Mouse (Mus musculus) hindbrain, embryonic 16.5 days (tissue): ENCODE data around the gene Bpifb3. TPM values are rescaled to one million over a fixed set of nuclear protein-coding genes. Genes with fewer than 3 reads are reported as not detected.

Experiments used
- ATAC-seq: fragments of 200-750 bp; cut with Nextera tagmentation; 2 replicates; pipeline ENCODE4 v1.8.0; 2017; ENCODE audit warnings: moderate TSS enrichment, moderate library complexity
- H3K27ac ChIP-seq: fragments of 300-500 bp; sonication (generic); 2 replicates; pipeline ENCODE4 v1.5.1; 2014; ENCODE audit warnings: low read depth, mild to moderate bottlenecking, control low read depth, low read length, moderate library complexity
- H3K27me3 ChIP-seq: fragments of 300-500 bp; sonication (generic); replicated peaks from 2 replicates; pipeline ENCODE4 v1.6.1; 2014; ENCODE audit warnings: low read length; ENCODE audit not compliant: control insufficient read depth, insufficient read depth
- H3K36me3 ChIP-seq: fragments of 300-500 bp; sonication (generic); 2 replicates; pipeline ENCODE4 v1.6.1; 2014; ENCODE audit warnings: mild to moderate bottlenecking, low read length, moderate library complexity, mixed read lengths; ENCODE audit not compliant: control insufficient read depth, insufficient read depth
- H3K4me1 ChIP-seq: fragments of 300-500 bp; sonication (generic); 2 replicates; pipeline ENCODE4 v1.6.1; 2014; ENCODE audit warnings: low read depth, low read length; ENCODE audit not compliant: control insufficient read depth, insufficient read depth
- H3K4me2 ChIP-seq: fragments of 300-500 bp; sonication (generic); 2 replicates; pipeline ENCODE4 v1.6.1; 2014; ENCODE audit warnings: mild to moderate bottlenecking, low read length, control low read depth, moderate library complexity
- H3K4me3 ChIP-seq: fragments of 300-500 bp; sonication (generic); 2 replicates; pipeline ENCODE4 v1.5.1; 2014; ENCODE audit warnings: mild to moderate bottlenecking, low read length, control low read depth, moderate library complexity
- H3K9ac ChIP-seq: fragments of 300-500 bp; sonication (generic); 2 replicates; pipeline ENCODE4 v1.6.1; 2014; ENCODE audit warnings: low read depth, mild to moderate bottlenecking, control low read depth, low read length, moderate library complexity
- H3K9me3 ChIP-seq: fragments of 300-500 bp; sonication (generic); 2 replicates; pipeline ENCODE4 v1.6.1; 2014; ENCODE audit warnings: mild to moderate bottlenecking, low read length, moderate library complexity; ENCODE audit not compliant: control insufficient read depth
- whole genome bisulfite sequencing: fragments of 180-500 bp; shearing (Covaris S2); extraction: QIAGEN DNeasy Blood & Tissue Kit; methylation state at CpG from one replicate; pipeline ENCODE4 v1.1.7; 2014; 5-methylcytosine and 5-hydroxymethylcytosine counted together
- polyA plus RNA-seq: library from polyadenylated mRNA; unstranded; fragments of >200 nt; fragmentation: Nextera tagmentation; extraction: Ambion mirVana; gene quantifications from 2 replicates; pipeline ENCODE4 v1.2.1, GENCODE M21; 2015

Gene Bpifb3
- 0.09 TPM in 1 of 2 replicates, not detected in the other for polyA plus RNA-seq

- Histone ChIP-seq H3K27ac (no peak within 1 kb of the TSS), H3K4me3 (no peak within 1 kb of the TSS)
- 59% methylated on average over 8 of the region's 8 CpGs for WGBS
Measured at GRCm38 (mm10) chr2:153917930-153918329, at the start of gene Bpifb3. TSS of gene Bpifb3 (plus strand) at chr2:153918230.

GRCm38 (mm10) chr2:153870984-153871383 is 47.0 kb upstream of the Bpifb3 start, which contains the start of gene Sun5:
TSS of gene Sun5 (minus strand) at chr2:153871084.
- no peaks in the 10 kb centered on the region for H3K9me3 ChIP-seq
- H3K36me3 ChIP-seq, result no peaks in the 10 kb centered on the region
- H3K4me1 ChIP-seq, result no peaks in the 10 kb centered on the region
- H3K27ac ChIP-seq, result no peak within 1 kb of the TSS
- H3K4me3 ChIP-seq, result no peak within 1 kb of the TSS
- H3K9ac ChIP-seq, result no peak within 1 kb of the TSS
- no peak within 1 kb of the TSS for H3K4me2 ChIP-seq
- 85% methylated on average over 4 of the region's 4 CpGs for WGBS
- H3K27me3 ChIP-seq, result no peaks in the 10 kb centered on the region
- no peak for ATAC-seq

More at GRCm38 (mm10) chr2:153917930-153918329, at the start of gene Bpifb3:
- Histone ChIP-seq H3K27me3 (no peaks in the 10 kb centered on the region), H3K36me3 (no peaks in the 10 kb centered on the region), H3K9ac (no peak within 1 kb of the TSS), H3K9me3 (no peaks in the 10 kb centered on the region), H3K4me2 (no peak within 1 kb of the TSS), H3K4me1 (no peaks in the 10 kb centered on the region)
- ATAC-seq, result no peak

DNA sequence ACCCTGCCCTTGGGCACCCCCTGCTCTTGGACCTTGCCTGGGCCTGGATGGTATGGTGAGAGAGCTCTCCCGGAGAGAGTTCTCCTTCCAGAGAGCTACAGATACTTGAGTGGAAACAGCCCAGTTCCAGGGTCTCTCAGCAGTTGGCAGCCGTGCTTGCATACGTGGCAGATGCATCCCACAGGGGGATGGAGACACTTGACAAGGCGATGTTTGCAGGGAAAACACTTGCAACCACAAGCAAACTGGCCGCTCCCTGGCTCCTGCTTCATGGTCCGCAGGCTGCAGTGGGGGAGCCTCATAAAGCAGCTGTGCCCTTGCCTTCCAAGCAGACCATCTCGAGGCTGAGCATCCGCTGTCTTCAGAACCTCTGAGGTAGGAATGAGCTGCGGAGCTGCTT is 43.3 kb upstream of the Bpifb3 start, which contains the start of gene Bpifb2:
Gene Bpifb2, plus strand, starts transcription at position 301 of the 400 bp plus-strand sequence.
- Histone ChIP-seq H3K9me3 (no peaks in the 10 kb centered on the region), H3K4me1 (no peaks in the 10 kb centered on the region), H3K27me3 (no peaks in the 10 kb centered on the region), H3K9ac (no peak within 1 kb of the TSS), H3K27ac (no peak within 1 kb of the TSS), H3K4me2 (no peak within 1 kb of the TSS), H3K36me3 (no peaks in the 10 kb centered on the region), H3K4me3 (no peak within 1 kb of the TSS)
- ATAC-seq, result no peak
- WGBS, result 64% methylated on average over 9 of the region's 9 CpGs

GRCm38 (mm10) chr2:153899111-153899510 is 18.9 kb upstream of the Bpifb3 start:
- H3K27me3 ChIP-seq, result no peaks in the 10 kb centered on the region
- WGBS, result 72% methylated on average over 5 of the region's 5 CpGs
- ATAC-seq, result no peak

GRCm38 (mm10) chr2:153900088-153900487 is 17.9 kb upstream of the Bpifb3 start, which contains the start of gene Bpifb6:
TSS of gene Bpifb6 (plus strand) at chr2:153900388.
- no peaks in the 10 kb centered on the region for H3K27me3 ChIP-seq
- no peak within 1 kb of the TSS for H3K4me3 ChIP-seq
- WGBS, result 71% methylated on average over 4 of the region's 4 CpGs
- H3K9ac ChIP-seq, result no peak within 1 kb of the TSS
- no peaks in the 10 kb centered on the region for H3K36me3 ChIP-seq
- H3K4me2 ChIP-seq, result no peak within 1 kb of the TSS
- H3K27ac ChIP-seq, result no peak within 1 kb of the TSS
- ATAC-seq, result no peak
- H3K9me3 ChIP-seq, result no peaks in the 10 kb centered on the region
- no peaks in the 10 kb centered on the region for H3K4me1 ChIP-seq

More at GRCm38 (mm10) chr2:153899111-153899510, 18.9 kb upstream of the Bpifb3 start:
- Histone ChIP-seq H3K4me3 (no peak overlapping the region), H3K4me1 (no peaks in the 10 kb centered on the region), H3K9ac (no peak overlapping the region), H3K9me3 (no peaks in the 10 kb centered on the region), H3K27ac (no peak overlapping the region), H3K4me2 (no peak overlapping the region), H3K36me3 (no peaks in the 10 kb centered on the region)

GRCm38 (mm10) chr2:153902726-153903125 is 15.3 kb upstream of the Bpifb3 start:
- Histone ChIP-seq H3K27me3 (no peaks in the 10 kb centered on the region), H3K4me1 (no peaks in the 10 kb centered on the region), H3K4me2 (no peak overlapping the region), H3K9me3 (no peaks in the 10 kb centered on the region), H3K4me3 (no peak overlapping the region), H3K9ac (no peak overlapping the region), H3K27ac (no peak overlapping the region), H3K36me3 (no peaks in the 10 kb centered on the region)
- no peak for ATAC-seq
- 70% methylated on average over 6 of the region's 6 CpGs for WGBS

DNA sequence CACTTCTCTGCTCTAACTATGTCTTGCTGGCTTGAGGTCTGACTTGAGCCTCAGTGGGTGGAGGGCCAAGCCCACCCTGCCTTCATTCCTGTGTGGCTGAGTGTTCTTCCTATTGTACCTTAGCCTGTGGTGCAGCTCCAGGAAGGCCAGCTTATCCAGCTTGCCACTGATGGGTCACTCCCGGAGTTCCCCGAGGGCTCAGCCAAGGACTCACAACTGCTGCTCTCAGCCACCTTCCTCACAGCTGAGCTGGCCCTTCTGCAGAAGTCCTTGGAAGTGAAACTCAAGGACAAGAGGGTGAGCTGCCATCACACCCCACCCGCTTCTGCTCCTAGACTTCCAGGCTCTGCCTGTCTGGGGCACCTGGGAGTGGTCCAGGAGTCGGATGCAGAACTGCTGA is 11.4 kb upstream of the Bpifb3 start:
- Histone ChIP-seq H3K4me1 (no peaks in the 10 kb centered on the region), H3K36me3 (no peaks in the 10 kb centered on the region), H3K27me3 (no peaks in the 10 kb centered on the region), H3K9ac (no peak overlapping the region), H3K9me3 (no peaks in the 10 kb centered on the region), H3K4me2 (no peak overlapping the region), H3K4me3 (no peak overlapping the region), H3K27ac (no peak overlapping the region)
- 92% methylated on average over 4 of the region's 4 CpGs for WGBS
- ATAC-seq, result no peak

DNA sequence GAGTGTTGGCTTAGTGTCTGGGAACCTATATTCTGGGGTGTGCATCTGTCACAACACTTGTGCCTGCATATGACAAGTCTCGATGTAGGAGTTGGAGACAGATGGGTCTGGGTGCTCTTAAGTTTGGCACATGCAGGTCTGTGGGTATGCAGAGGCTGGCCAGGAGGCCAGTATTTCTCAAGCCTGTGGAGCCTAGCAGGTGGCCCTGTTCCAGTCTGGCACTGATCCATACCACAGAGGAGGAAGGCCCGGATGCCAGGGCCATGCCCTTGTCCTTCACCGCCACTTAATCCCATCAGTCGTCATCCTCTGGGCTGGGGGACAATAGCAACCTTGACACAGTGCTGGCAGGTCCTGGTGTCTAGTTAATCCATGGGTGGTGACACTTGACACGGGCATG is 3.9 kb upstream of the Bpifb3 start:
- no peak overlapping the region for H3K4me2 ChIP-seq
- no peaks in the 10 kb centered on the region for H3K27me3 ChIP-seq
- no peak overlapping the region for H3K27ac ChIP-seq
- no peaks in the 10 kb centered on the region for H3K36me3 ChIP-seq
- H3K9ac ChIP-seq, result no peak overlapping the region
- no peaks in the 10 kb centered on the region for H3K4me1 ChIP-seq
- 61% methylated on average over 5 of the region's 5 CpGs for WGBS
- no peak for ATAC-seq
- no peaks in the 10 kb centered on the region for H3K9me3 ChIP-seq
- H3K4me3 ChIP-seq, result no peak overlapping the region

DNA sequence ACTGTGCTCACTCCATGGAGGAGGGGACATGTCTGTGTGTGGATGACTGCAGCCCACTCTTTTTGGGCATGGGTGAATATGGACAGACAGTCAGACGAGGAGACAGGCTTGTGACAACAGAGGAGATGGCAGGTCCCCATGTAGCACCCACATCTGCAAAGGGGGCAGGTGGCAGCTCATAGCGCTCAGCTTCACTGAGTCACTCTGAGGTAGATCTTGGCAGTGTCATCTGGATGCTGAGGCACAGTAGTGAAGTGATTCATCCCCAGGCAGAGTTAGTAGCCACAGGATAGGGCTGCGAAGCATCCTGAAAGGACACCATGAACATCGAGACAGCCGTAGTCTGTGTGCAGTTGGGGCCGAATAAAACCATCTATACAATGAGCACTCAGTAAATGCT is 3.2 kb downstream of the Bpifb3 start:
- no peaks in the 10 kb centered on the region for H3K27me3 ChIP-seq
- no peak overlapping the region for H3K4me3 ChIP-seq
- 89% methylated on average over 6 of the region's 6 CpGs for WGBS
- no peak for ATAC-seq
- no peaks in the 10 kb centered on the region for H3K4me1 ChIP-seq
- H3K36me3 ChIP-seq, result no peaks in the 10 kb centered on the region
- no peaks in the 10 kb centered on the region for H3K9me3 ChIP-seq
- H3K9ac ChIP-seq, result no peak overlapping the region
- no peak overlapping the region for H3K4me2 ChIP-seq
- H3K27ac ChIP-seq, result no peak overlapping the region
